Mouse (Mus musculus): ENCODE results near the gene Acox3.

GRCm38 (mm10) chr5:35616943-35617342, 34.1 kb downstream of the Acox3 start:
- TF ChIP-seq CTCF (IDR thresholded peaks at IDR 0.05; ENCODE audit: low read depth, low read length) = no peak
- no peak for TF ChIP-seq POLR2A (IDR thresholded peaks at IDR 0.05; ENCODE audit: borderline replicate concordance, low read depth, low read length)

All from bone marrow macrophage, adult 2 months (primary cell).